Mouse (Mus musculus): ENCODE results near the gene Slit3.

Slit3 gene

DNA sequence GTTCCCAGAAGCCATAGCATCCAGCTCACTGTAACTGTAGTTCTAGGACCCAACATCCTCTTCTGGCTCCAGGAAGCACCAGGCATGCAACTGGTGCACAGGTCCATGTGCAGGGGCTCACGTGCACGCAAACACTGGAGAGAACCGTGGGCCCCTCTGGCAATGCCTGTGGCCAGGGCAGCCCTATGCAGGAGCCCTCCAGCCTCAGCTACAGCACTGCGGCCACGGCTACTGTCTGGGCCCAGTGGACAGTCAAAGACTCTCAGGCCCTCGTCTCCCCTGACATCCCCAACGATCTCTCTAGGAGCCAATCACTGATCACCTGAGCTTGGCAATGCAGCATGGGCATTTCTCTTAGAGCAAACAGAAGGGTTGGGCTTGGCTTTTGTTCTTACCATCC is 572.6 kb downstream of the Slit3 start:
- DNase-seq (ENCODE audit: low spot score) = no peak

DNA sequence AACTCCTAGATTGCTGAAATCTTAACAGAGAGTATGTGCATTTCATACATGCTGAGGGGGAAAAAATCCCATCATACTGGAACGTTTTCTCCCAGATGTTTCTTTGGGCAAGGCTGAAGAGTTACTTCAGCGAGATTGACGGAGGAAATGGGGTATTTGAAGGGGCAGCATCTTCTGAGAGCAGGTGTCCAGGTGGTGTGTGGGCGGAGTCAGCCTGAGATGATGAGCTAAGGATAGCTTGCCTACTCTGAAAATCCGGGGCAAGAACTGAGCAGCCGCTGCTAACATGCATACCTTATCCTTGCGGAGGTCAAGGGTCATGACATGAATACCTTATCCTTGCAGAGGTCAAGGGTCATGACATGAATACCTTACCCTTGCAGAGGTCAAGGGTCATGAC is 576.5 kb downstream of the Slit3 start:
- DNase-seq (ENCODE audit: low spot score) = no peak

DNA sequence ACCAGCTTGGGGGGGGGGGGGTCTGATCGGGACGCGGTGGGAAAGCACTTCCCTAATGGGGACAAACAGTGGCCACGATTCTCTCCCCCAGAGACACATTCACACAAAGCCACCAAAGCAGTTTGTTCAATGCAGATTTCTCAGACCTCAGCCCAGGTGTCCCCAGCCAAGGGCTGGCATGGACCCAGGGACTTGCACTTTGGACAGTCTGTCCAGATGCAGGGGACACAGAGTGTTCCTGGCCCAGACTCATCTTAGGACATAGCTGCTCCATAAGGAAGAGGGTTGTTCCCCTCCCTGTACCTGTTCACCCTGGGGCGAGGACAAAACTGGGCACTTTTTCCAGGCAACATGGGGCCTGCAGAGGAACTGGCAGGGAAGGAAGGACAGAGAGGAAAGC is 577.9 kb downstream of the Slit3 start:
- DNase-seq (ENCODE audit: low spot score) = no peak

DNA sequence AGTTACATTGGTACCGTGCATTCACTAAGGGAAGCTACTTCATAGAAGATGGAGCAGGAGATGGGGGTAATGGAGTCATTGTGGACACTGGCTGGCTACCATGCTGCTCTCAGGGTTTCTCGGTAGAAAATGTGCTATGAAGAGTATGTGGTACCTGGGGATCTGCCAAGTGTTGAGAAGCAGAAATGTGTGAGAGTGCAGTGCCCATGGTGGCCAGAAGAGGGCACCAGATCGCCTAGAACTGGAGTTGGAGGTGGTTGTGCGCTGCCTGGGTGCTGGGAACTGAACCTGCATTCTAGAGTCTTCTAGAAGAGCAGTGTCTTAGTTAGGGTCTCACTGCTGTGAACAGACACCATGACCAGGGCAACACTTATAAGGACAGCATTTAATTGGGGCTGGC is 582.4 kb downstream of the Slit3 start:
- no peak for DNase-seq (ENCODE audit: low spot score)

DNA sequence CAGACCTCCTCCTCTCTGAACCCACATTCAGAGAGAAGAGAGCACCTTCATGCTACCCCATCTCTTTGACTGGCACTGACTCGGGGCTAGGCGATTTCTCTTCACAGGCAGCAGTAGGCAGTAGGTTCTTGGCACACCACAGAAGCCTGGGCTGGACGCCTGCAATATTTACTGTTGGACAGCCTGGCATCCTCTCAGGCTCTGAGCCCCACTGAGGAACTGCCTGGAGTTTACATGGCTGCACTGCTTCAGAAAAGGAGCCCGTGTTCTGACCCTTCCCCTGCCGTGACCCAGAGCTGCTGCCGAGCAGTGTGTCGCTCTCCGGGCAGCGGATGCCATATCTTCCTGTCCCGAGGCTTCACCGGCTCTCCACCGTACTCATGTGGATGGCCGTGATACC is 583.4 kb downstream of the Slit3 start:
- no peak for DNase-seq (ENCODE audit: low spot score)

DNA sequence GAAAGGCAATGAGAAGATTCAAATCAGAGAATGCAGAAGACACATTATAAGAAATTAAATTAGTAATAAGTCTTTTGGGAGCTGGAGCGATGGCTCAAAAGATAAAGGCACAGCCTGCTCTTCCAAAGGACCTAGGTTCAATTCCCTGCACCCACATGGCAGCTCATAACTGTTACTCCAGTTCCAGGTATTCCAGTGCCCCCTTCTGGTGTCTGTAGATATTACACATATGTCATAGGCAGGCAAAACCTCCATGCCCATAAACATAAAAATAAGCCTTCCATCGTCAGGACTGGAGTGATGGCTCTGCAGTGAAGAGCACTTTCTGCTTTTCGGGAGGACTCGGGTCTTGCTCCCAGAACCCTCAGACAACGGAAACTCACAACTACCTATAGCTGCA is 583.9 kb downstream of the Slit3 start:
- DNase-seq (ENCODE audit: low spot score) = no peak

DNA sequence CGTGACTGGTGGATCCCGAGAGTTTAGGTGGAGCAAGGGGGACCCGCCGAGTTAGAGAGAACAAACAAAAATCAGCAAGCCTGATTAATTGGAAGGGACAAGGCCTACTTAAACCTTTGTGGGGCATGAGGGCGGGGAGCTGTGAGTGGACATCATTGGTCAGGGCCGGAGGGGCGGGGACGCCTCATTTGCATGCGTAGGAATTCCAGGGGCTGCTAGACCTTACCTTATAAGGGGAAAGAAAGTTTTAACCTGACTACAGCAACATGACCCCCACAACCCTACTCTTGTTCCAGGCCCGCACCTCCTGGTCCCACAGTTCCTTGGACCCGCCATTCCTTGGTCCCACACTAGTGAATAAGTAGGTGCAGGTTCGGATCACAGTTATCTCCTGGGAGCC is 586.4 kb downstream of the Slit3 start:
- no peak for DNase-seq (ENCODE audit: low spot score)

DNA sequence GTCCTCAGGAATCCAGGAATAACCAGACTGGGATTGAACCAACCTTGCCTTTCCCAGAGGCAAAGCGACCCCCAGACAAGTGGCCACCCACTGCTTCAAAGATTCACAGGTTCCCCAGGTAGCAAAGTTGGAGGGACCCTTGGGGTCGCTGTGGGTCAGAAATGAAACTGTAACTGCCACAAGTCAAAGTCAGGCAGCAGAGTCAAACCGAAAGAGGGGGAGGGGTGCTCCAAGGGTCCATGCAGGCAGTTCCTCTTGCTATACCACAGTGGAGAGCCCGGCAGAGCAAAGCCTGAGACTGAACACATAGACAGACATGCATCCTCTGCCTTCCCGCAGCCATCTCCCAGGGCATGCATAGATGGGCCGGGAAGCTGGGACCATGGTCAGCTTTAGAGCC is 590.3 kb downstream of the Slit3 start:
- DNase-seq (ENCODE audit: low spot score) = no peak

DNA sequence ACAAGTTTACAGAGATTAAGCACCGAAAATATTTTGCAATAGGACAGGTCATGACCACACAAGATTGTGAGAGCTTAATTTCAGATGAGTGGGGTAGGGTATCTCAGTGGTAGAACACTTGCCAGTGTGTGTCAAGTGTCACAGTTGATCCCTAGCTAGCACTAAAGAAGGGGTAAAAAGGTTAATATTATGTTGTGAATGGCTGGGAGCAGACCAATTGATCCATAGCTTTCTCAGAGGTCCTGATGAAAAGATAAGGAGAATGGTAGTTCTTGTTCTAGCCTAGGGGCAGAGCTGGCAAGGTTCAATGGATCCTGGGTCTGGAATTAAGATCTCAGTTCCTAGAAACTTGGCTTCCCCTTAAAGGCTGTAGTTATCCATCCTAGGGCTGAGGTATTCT is 597.9 kb downstream of the Slit3 start:
- no peak for DNase-seq (ENCODE audit: low spot score)

DNA sequence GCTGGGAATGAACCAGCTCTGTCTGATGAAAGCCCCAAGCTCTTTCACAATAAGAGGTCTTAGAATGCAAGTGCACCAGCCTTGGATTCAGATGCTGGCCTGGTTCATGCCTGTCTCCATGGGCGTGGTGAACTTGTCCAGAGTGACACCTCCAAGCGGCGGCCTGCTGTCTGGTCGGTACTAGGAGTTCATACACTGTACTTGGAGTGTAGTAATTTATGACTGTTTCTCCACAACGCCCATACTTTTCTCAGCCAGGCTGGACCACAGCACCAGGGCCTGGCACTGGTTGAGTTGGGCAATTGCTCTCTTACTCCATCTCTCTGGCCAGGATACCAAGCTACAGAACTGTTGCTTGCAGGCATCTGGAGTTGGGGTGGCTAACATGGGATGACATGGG is 602.9 kb downstream of the Slit3 start:
- no peak for DNase-seq (ENCODE audit: low spot score)

DNA sequence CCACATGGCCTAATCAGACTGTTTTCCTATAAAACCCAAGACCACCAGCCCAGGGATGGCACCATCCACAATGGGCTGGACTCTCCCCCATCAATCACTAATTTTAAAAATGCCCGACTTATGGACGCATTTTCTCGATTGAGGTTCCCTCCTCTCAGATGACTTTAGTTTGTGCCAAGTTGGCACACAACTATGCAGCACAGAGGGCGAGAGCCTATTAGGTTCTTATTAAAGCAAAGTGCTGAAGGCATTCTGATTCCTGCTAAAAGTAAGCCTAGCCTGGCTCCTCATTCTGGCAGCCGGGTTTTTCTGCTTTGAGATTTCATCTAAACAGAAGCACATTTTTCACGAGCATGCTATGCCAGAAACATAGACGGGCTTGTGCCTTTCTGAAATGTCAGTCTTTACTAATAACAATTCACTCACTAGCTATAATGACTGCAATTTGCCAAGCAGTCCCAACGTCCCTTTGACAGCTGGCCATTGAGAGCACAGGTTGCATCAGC is 605.4 kb downstream of the Slit3 start:
- DNase-seq (ENCODE audit: low spot score) = no peak

DNA sequence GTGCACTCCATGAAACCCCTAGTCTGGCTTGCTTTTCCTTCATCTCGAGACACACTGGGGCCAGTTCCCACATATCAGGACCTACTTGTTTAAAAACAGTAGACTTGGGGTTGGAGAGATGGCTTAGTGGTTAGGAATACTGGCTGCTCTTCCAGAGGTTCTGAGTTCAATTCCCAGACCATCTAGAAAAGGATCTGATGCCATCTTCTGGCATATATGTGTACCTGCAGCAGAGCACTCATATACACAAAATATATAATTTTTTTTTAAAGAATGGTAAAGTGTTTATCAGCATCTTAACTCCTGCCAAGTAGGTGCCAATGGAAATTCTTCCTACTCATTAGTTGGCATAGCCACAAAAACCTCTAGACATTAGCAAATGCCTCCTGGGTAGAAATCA is 607.2 kb downstream of the Slit3 start:
- DNase-seq (ENCODE audit: low spot score) = no peak

DNA sequence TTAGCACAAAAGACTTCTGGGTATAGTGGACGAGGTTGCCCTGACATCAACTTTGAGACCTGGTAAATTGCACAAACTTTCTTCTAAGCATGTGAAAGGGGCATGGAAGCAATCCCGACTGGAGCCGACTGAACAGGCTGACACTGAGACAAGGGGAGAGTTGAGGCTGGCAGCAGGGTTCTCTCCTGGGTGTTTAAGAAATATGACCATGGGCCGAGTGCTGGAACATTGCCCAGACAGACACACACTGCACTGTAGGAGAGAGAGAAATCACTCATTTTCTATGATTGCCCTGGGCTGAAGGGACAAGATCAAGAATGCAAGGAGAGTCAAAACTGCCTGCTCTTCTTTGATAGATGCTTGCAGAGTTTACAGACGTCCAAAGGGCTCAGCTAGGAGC is 608.2 kb downstream of the Slit3 start:
- no peak for DNase-seq (ENCODE audit: low spot score)

DNA sequence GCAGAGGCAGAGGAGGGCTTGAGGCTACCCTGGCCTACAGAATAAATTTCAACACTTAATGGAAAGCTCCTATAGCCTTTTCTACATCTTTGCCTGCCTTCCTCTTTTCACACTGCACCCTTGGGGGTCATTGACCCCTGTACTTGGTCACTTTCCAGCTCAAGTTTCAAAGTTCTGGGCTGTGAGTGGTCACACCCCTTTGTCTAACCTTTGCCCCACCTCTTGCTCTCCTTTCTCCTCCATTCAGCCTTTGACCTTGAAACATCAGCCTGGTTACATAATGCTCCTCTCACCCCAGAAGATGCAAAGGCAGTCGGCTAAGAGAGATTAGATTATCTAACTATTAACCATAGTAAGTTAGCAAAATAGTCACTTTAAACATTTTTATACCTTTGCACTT is 611.3 kb downstream of the Slit3 start:
- DNase-seq (ENCODE audit: low spot score) = no peak

DNA sequence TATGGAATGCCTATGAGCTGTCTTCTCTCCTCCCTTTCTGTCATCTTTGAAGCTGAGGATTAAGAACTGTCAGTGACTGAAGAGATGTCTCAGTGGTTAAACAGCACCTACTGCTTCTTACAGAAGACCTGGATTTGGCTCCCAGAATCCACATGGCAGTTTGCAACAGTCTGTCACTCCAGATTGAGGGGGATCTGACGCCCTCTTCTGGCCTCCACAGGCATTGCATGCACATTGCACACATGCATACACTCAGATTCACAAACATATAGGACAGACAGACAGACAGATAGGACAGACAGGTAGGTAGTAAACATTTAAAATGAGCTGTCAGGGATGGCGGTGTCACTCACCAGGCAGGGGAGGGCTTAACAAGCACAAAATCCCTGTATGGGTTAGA is 615.8 kb downstream of the Slit3 start:
- DNase-seq (ENCODE audit: low spot score) = no peak

DNA sequence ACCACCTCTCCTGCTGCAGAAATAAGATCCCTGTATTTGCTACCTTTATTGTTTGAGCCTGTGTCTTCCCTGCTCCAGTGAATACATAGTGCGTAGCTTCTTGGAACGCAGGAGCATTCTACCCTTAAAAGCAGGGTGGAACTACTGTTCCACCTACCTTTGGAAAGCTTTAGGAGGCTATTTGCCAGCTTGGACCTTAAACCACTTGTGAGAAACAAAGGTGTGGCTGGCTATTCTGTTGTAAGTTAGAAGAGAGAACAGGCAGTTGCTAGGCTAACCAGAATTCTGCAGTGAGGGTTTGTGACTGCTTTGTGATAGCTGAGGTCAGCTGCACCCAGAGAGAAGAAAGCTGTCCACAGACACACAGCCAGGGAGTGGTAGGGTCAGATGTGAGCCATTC is 616.2 kb downstream of the Slit3 start:
- DNase-seq (ENCODE audit: low spot score) = peak; percentile 48

DNA sequence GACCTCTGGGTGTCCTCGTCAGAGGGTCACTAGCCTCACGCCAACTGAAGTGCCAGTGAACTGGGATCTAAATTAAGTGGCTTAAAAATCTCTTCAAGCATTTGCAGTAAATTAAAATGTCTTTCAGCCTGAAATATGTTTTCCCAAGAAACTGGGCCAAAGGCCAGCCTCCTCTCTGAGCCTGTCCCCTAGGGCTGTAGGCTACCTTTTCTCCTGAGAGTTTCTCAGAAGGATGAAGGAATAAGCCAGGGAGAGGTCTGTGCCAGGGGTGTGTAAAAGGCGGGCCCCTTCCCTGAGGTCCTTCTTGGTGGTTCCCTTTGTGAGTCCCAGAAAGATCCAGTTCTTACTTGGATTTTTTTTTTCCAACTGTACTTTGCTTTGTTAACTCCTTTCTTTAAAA is 617.1 kb downstream of the Slit3 start:
- no peak for DNase-seq (ENCODE audit: low spot score)

DNA sequence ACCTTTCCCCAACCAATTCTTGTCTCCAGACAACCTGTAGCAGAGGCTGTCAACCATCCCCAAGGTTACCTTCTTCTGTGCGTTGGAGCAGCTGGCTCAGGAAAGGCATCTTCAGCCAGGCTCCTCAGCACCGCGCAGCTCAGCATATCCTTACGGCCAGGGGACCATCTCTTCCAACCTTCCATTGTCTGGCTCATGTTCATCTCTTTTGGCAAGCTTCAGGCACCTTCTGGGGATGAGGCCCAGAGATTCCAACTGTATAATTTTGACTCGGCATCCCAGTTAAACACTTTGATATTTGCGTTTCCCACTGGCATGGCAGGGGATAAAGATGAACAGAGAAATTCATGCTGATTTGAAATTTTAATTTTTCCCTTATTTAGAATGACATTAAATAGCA is 622.6 kb downstream of the Slit3 start:
- DNase-seq (ENCODE audit: low spot score) = no peak

DNA sequence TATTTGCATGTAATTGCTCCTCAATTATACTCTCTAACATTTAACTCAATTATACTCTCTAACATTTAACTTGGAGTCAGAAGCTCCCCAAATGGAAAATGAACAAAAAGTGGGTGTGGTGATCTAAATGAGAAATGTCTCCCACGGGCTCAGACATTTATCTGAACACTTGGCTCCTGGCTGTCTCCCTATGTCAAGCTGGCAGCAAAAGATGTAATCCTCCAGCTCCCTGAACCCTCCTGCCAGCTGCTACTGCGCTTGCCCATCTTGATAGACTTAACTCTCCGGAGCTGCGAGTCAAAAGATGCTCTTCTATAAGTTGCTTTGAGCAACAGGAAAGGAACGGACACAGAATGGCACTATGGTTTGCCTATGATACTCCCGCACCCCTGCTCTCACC is 623.5 kb downstream of the Slit3 start:
- no peak for DNase-seq (ENCODE audit: low spot score)

DNA sequence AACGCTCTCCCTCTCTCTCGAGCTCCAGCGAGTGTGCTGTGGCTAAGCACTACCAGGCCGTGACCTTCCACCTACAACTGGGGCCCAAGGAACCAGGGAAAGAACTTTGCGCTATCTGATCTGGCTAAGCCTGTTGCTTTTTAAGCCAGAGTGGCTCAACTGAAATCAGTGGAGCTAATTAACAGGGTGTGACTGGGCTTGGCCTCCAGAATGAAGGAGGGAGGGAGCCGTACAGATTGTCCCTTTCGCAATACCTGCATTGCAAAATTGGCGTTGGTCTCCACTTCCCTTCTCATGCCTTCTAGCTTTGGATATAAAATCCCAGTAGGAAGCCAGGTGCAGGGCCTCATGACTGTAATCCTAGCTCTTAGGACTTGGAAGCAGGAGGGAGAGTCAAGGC is 629.6 kb downstream of the Slit3 start:
- peak; percentile 88 for DNase-seq (ENCODE audit: low spot score)

DNA sequence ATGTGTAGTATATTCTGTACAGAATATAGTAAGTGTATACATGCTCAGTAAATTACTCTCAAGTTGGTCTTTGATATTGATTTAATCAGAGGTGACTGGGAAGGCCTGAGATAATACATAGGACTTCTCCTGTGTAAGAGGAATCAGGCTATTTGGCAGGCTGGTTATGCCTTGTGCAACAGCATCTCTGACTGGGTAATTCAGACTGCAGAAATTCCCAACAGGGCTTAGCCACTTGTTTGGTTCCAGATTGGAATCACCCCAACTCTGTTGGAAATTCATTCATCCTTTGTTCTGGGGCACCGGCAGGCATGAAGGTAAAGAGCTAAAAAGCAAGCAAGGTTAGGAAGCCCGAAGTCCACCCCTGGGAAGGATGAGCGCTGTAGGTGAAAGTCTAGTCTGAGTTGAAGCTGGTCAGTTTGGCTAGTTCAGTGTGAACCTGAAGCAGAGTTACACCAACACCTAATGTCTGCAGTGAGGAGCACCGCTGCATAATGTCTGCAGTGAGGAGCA is 633.9 kb downstream of the Slit3 start:
- DNase-seq (ENCODE audit: low spot score) = no peak

DNA sequence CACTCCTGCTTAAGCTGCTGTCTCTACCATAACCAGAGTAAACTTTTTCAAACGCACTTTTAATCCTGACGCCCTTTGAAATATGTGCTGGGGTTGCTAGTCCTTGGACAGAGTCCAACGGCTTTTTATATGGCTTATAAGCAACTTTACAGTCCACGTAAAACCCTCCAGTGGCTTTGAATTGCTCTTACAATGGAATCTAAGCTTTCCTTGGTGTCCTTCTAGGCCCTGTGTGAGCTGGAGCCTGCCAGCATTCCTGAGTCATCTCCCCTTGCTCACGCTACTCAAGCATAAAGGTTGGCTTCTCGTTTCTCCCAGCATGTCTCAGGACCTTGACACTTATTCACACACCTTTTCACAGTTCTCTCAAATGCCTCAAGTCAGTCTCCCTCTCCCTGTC is 634.5 kb downstream of the Slit3 start:
- no peak for DNase-seq (ENCODE audit: low spot score)

DNA sequence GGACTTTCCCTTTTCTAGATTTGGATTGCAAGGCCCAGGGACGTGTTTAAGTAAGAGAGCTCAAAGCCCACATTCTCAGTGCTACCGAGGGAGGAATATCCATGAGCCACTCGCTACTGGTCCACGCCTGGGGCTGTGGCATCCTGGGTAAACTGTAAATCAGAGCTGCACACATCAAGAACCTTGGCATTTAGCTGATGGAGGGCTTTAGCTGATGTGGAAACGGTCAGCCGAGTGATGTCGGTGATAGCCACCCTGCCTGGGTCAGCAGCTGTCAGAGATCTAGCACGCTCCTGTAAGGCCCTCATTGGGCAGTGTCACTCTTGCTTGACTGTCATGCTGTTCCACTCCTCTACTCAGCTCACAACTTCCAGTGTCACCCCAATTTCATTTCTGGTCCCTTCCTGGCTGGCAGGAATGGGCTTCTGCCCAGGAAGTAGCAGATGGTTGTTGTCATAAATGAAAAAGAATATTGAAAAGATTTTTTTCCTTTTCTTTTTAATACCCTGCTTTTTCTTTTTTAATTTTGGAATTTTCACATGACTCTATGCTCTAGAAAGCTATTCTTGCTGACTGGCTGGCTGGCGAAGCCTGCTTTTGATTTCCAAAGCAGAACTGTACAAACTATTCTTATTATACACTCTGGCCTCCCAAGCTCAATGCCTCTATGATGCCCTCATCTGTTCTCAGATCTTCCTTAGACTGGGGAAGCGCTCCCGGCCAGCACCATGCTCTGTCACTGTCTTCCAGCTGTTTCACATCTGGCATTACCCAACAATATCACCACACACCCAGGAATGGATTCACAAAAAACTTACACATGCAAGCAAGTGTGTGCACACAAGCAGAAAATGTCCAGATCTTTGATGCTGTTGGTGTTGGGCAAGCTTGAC is 635.6 kb downstream of the Slit3 start:
- no peak for DNase-seq (ENCODE audit: low spot score)

Data from lung, postnatal 25 days (tissue).